Comparison of ENCODE assay signal across 9 mouse cellular contexts in genomic region chr15:82938155-82938569, GRCm38 (mm10). TPM values are rescaled to one million over a fixed set of nuclear protein-coding genes. Genes with fewer than 3 reads are reported as not detected.
DNase-seq lines count a peak whose midpoint lies in the region; ATAC-seq and TF ChIP-seq lines count a peak whose summit lies in the region.
"Had no signal": no experiment of that assay in that cellular context is flagged by ENCODE, and none has a peak within 500 bp of the region (broad histone marks: within the 10 kb centered on the region; RNA-seq: fewer than 3 reads in every experiment).

No protein-coding gene starts in this region.

- no peak for TF ChIP-seq CTCF in layer of hippocampus, adult 2 months (conservative IDR thresholded peaks at IDR 0.05)

- DNase-seq in layer of hippocampus, adult 2 months (ENCODE audit: low spot score in 2 of 2), result peak in 1 of 2 experiments; percentile 58
- DNase-seq in layer of hippocampus, adult 9-11 months, result no peak
- DNase-seq in embryo, embryonic 11 days, result peak; percentile 71
- peak; percentile 34 to 47 for DNase-seq in heart, postnatal 36 days
- no peak for DNase-seq in limb, embryonic 10.5 days (ENCODE audit: low spot score)
- peak; percentile 71 for DNase-seq in neural tube, embryonic 11.5 days (ENCODE audit: low spot score)
- DNase-seq in urinary bladder, adult 2 months (ENCODE audit: low spot score), result no peak

- H3K4me1 ChIP-seq in limb, embryonic 10.5 days, result peaks cover 80% of the 10 kb centered on the region
- H3K4me1 ChIP-seq in neural tube, embryonic 11.5 days (ENCODE audit: control insufficient read depth, insufficient read depth, low read length), result peaks cover 51% of the 10 kb centered on the region
- H3K4me1 ChIP-seq: liver, embryonic 15.5 days had no signal

- peak overlapping the region; percentile 24; the same call in 1 of the 2 replicates for H3K4me3 ChIP-seq in layer of hippocampus, adult 2 months
- H3K4me3 ChIP-seq in limb, embryonic 10.5 days, result peak overlapping the region; percentile 24; the same call in 1 of the 2 replicates
- H3K4me3 ChIP-seq in neural tube, embryonic 11.5 days (ENCODE audit: low read depth, low read length), result no peak overlapping the region
- H3K4me3 ChIP-seq: liver, embryonic 15.5 days had no signal

- peak overlapping the region; percentile 12; the same call in 1 of the 2 replicates for H3K4me2 ChIP-seq in neural tube, embryonic 11.5 days (ENCODE audit: low read depth)
- H3K4me2 ChIP-seq: liver, embryonic 15.5 days had no signal

- H3K9me3 ChIP-seq in limb, embryonic 10.5 days (replicated peaks), result no peaks in the 10 kb centered on the region
- H3K9me3 ChIP-seq in neural tube, embryonic 11.5 days (ENCODE audit: control insufficient read depth, low read length), result no peaks in the 10 kb centered on the region
- H3K9me3 ChIP-seq: liver, embryonic 15.5 days had no signal

- peak overlapping the region; percentile 51; the same call in 1 of the 2 replicates for H3K27ac ChIP-seq in layer of hippocampus, adult 2 months
- H3K27ac ChIP-seq in limb, embryonic 10.5 days, result no peak overlapping the region; the same call in 1 of the 2 replicates
- peak overlapping the region; percentile 54; the same call in 1 of the 2 replicates for H3K27ac ChIP-seq in neural tube, embryonic 11.5 days (ENCODE audit: low read depth, low read length)
- H3K27ac ChIP-seq: liver, embryonic 15.5 days had no signal

- ATAC-seq in neural tube, embryonic 11.5 days (ENCODE audit: insufficient read depth, low FRiP score, low TSS enrichment), result peak; percentile 64; the same call in 1 of the 2 replicates
- no peak for ATAC-seq in inflammation-experienced regulatory T-cells, adult 6 months

- intact Hi-C loops in heart, postnatal 36 days (cut with DNase I), result no loop called here

- H3K9ac ChIP-seq in neural tube, embryonic 11.5 days (ENCODE audit: low read length), result 0 out of 2 replicates have a peak overlapping the region, but pooled peaks have one; percentile 1
- H3K9ac ChIP-seq: liver, embryonic 15.5 days had no signal

- 12% methylated on average over 17 of the region's 17 CpGs for WGBS in limb, embryonic 10.5 days
- WGBS in neural tube, embryonic 11.5 days, result 22% methylated on average over 17 of the region's 17 CpGs

- H3K36me3 ChIP-seq in limb, embryonic 10.5 days, result peaks cover 6% of the 10 kb centered on the region
- no peaks in the 10 kb centered on the region for H3K36me3 ChIP-seq in neural tube, embryonic 11.5 days (ENCODE audit: control insufficient read depth, insufficient read depth, low read length)
- H3K36me3 ChIP-seq: liver, embryonic 15.5 days had no signal

- peaks cover 86% of the 10 kb centered on the region for H3K27me3 ChIP-seq in limb, embryonic 10.5 days (ENCODE audit: low read depth, poor library complexity, severe bottlenecking)
- no peaks in the 10 kb centered on the region; the same call in 1 of the 2 replicates for H3K27me3 ChIP-seq in neural tube, embryonic 11.5 days (ENCODE audit: control insufficient read depth, insufficient read depth, low read length)
- H3K27me3 ChIP-seq: liver, embryonic 15.5 days had no signal

RNA-seq across cellular contexts. Expression of gene Tcf20, which starts 49.5 kb away (rescaled TPM):
- 100 to 1,000 TPM; 219 to 230 TPM for total RNA-seq in layer of hippocampus, adult 2 months (2021)
- 10 to 100 TPM; 56.1 to 56.7 TPM for total RNA-seq in heart, postnatal 36 days (2021)
- 8.1 and 8.3 TPM in 2 replicates for polyA plus RNA-seq in limb, embryonic 10.5 days (2016; fragmentation: Nextera tagmentation; extraction: Ambion mirVana)
- polyA plus RNA-seq in neural tube, embryonic 11.5 days (2014; fragmentation: Nextera tagmentation; extraction: Ambion mirVana), result 12.4 TPM in 2 replicates
- 10 to 100 TPM; 13.1 to 21.1 (median 13.8) TPM for polyA plus RNA-seq in inflammation-experienced regulatory T-cells, adult 6 months (2017; shearing (Covaris generic))
- 15.0 and 21.0 TPM in 2 replicates for polyA plus RNA-seq in urinary bladder, adult 2 months (2012; rRNA removed)

Comparison
In these comparisons a context has a peak if more than half of its experiments do, and no peak if none do; other contexts are left out.
1. DNase-seq: peak in embryo, embryonic 11 days (single experiment), heart, postnatal 36 days (2 of 2) and neural tube, embryonic 11.5 days (single experiment); none in layer of hippocampus, adult 9-11 months (single experiment), limb, embryonic 10.5 days (single experiment) and urinary bladder, adult 2 months (single experiment).